In the genomic region with DNA sequence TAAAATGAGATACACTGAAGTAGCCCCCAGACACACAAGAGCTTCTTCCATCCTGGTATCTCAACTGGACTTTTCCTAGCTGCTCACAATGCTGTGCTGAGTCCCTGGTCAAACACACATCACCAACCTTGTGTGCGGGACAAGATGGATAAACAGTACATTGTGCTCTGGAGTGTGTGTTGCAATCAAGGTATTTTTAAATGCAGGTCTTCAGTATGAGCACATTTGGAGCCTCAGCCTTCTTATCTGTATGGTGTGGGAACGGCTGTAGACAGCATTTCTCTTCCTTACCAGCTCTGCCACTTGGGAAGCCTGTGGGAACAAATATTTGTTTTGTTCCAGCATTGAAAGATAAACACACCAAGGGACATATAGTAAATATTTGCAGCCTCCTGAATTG, we compare ENCODE assay signal across 19 mouse cellular contexts.
"Had no signal": no experiment of that assay in that cellular context is flagged by ENCODE, and none has a peak within 500 bp of the region (broad histone marks: within the 10 kb centered on the region; RNA-seq: fewer than 3 reads in every experiment).

No protein-coding gene starts in this region.

- H3K4me2 ChIP-seq: kidney, embryonic 15.5 days; limb, embryonic 12.5 days; limb, embryonic 15.5 days; midbrain, embryonic 13.5 days; neural tube, embryonic 13.5 days; stomach, embryonic 15.5 days had no signal

- H3K27me3 ChIP-seq: kidney, embryonic 15.5 days; limb, embryonic 12.5 days; limb, embryonic 15.5 days; midbrain, embryonic 13.5 days; neural tube, embryonic 13.5 days; stomach, embryonic 15.5 days had no signal

- H3K4me3 ChIP-seq: kidney, embryonic 15.5 days; limb, embryonic 12.5 days; limb, embryonic 15.5 days; midbrain, embryonic 10.5 days; midbrain, embryonic 13.5 days; myocyte; neural tube, embryonic 13.5 days; stomach, embryonic 15.5 days had no signal

- H3K9me3 ChIP-seq: kidney, embryonic 15.5 days; limb, embryonic 12.5 days; limb, embryonic 15.5 days; megakaryocyte, embryonic 14.5 days; midbrain, embryonic 10.5 days; midbrain, embryonic 13.5 days; neural tube, embryonic 13.5 days; stomach, embryonic 15.5 days had no signal

- H3K36me3 ChIP-seq: kidney, embryonic 15.5 days; limb, embryonic 12.5 days; limb, embryonic 15.5 days; midbrain, embryonic 10.5 days; midbrain, embryonic 13.5 days; neural tube, embryonic 13.5 days; stomach, embryonic 15.5 days had no signal

- ATAC-seq: intestine, postnatal 0 days; midbrain, embryonic 13.5 days; midbrain, embryonic 16.5 days had no signal

- DNase-seq: kidney, adult 8-10 months; kidney, postnatal 10 days; kidney, postnatal 36 days; left cerebral cortex, postnatal 4 days; retina, postnatal 1 day; right cerebral cortex, postnatal 25 days; spleen, adult 18-20 months; thymus, postnatal 25 days had no signal

- H3K27ac ChIP-seq: kidney, embryonic 15.5 days; limb, embryonic 12.5 days; limb, embryonic 15.5 days; midbrain, embryonic 10.5 days; midbrain, embryonic 13.5 days; neural tube, embryonic 13.5 days; stomach, embryonic 15.5 days had no signal

- H3K9ac ChIP-seq: kidney, embryonic 15.5 days; limb, embryonic 12.5 days; limb, embryonic 15.5 days; midbrain, embryonic 13.5 days; neural tube, embryonic 13.5 days; stomach, embryonic 15.5 days had no signal

- H3K4me1 ChIP-seq: limb, embryonic 15.5 days; midbrain, embryonic 10.5 days; midbrain, embryonic 13.5 days; neural tube, embryonic 13.5 days; stomach, embryonic 15.5 days had no signal
